Mouse (Mus musculus) cerebellum, adult 11 months (tissue): ENCODE measurements around the gene Cep95.

Source experiments
- DNase-seq: peaks from one replicate; pipeline ENCODE4 v3.0.0; 2022

The Cep95 gene

DNA sequence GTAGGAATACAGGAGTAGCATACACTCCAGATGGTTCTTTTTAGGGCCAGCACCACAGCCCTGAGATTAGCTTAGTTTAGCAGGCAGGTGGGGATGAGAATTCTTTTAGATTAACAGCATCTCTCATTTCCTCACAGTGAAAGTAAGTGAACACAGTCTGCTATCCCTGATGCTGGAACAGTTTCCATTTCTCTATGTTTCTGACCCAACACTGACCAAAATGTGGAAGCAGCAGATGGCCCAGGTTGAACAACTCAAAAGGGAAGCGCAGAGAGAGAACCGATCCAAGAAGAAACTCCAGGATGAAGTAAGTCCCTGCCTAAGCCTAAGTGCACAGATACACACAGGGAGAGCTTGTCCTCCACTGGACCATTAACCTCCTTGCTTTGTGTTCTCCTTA lies 26.3 kb downstream of the Cep95 start:
- peak; percentile 43 for DNase-seq

DNA sequence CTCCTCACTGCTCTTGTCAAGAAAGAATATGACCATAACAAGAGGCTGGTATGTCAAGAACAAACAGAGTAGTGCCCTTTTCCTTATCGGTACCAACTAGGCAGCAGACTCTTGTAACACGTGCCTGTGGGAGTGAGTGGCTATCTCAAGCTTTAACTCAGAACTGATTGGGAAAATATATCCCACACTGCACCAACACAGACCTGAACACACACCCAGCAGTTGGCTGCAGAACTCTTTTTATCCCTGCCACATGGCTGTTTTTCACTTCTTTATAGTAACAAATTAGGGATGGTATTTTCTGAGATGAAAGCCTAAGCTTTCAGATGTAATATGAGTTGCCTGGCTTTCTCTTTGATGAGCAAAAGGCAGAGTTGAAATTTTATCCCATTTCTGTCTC lies 26.7 kb downstream of the Cep95 start:
- DNase-seq = no peak

DNA sequence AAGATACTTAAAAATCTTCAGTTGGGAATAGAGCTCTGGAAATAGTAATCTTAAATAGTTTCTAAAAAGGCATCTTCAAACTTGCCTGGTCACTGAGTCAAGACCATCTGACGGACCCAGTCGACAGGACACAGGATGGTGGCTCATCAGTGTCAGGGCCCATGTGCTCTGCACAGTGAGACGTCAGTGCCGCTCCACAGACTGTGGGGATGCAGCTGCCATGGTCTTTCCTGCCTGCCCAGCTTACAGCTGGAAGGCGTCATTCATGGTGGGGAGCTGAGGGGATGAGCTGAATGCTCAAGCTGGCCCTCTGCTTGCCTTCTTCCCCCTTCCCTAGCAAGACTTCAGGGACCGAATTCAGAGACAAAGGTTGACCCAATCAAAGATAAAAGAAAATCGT lies 27.3 kb downstream of the Cep95 start:
- DNase-seq = no peak

DNA sequence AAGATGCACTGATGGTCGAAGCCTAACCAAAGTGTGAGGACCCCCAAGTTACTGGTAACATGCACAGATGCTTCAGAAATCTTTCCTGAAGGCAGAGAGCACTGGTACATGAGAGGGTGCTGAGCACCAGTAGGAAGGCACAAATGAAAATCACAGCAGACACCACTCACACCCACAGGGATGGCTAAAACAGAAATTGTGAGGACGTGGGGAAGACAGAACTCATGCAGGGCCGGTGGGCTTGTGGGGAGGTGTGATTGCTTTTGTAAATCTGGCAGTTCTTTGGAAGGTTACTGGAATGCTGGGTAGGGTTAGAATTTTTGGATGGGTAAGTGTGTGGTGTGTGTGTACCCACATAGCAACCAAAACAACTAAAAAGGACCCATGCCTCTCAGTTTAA lies 28.1 kb downstream of the Cep95 start:
- no peak for DNase-seq

DNA sequence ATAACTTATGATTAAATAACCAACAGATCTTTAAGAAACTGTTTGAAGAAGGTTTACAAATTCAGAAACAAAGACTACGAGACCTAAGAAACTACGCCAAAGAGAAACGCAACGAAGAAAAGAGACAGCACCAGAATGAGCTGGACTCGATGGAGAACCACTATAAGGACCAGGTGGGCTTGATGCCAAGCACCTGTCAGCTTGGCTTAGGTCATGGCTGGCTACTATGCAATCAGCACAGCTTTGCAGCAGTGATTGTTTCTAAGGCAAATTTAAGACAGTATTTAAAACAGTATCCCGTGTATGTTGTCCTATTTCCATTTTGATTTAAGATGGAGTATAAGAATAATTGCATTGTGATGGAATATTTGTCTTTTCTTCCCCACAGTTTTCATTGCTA lies 28.8 kb downstream of the Cep95 start:
- DNase-seq = peak; percentile 78

DNA sequence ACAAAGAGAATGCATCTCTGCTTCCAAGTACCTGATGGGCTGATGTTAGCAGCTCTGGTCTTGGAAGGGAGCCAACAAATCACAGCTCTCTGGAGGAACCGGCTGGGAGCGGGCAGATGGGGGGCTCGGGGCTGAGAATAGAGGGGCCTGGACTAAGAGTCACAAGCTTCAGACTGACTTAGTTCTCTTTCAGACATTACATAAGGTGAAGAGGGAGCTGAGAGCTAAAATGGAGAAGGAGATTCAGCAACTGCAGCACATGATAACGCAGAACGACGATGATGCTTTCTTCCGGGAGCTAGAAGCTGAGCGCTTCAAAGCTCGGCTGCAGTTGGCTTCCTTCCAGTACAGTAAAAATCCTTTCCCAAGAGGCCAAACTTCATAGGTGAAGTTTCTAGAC lies 29.3 kb downstream of the Cep95 start:
- DNase-seq = no peak

DNA sequence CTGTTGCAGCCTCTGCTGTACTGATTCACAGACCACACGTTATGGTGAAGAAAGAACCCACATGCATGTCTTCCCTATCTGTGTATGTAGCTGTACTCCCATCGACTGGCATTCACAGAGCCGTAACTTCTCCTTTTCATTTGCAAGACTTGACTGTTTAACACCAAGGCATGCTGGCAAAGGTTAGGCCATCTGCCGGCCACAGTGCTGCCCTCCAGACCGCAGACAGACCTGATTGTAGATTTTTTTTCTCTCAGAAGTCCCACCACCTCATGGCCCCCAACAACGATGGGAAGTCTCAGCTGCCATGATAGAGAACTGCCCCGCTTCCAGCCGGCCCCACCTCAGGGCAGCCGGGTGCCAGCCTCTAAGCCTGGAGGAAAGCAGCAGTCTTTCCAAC lies 30.5 kb downstream of the Cep95 start:
- no peak for DNase-seq

DNA sequence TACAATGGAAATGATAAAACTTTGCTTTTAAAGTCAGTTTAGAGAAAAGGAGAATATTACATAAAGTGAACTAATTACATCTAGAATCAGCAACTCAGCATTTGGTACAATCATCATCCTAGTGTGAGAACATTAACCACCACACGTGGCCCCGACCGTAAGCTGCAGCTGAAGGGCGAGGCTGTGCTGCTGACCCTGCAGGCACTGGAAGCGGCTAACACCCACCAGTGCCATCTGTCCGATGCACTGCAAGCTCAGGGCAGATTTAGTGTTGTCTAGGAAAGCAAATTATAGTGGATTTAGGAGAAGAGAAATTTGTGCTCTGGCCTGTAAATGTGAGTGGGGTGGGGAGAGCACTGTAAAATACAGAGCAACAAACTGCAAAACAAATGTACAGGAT lies 31.2 kb downstream of the Cep95 start:
- DNase-seq = no peak

DNA sequence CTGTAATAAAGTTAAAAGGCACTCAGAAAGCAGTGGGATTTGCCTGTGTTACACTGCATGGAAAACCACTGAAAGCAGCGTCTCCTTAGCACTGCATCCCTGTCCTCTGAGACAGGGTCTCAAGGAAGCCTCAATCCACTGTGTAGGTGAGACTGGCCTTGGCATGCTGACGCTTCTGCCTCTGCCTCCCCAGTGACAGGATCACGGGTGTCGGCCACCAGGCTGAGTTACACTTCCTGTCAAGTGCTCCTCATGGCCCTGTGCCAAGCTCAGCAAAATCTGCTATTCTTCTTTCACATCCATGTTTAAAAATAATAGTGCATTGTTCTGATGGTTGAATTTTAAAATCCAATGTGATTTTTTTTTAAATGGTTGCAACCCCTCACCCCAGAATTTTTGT lies 31.9 kb downstream of the Cep95 start:
- peak; percentile 54 for DNase-seq

DNA sequence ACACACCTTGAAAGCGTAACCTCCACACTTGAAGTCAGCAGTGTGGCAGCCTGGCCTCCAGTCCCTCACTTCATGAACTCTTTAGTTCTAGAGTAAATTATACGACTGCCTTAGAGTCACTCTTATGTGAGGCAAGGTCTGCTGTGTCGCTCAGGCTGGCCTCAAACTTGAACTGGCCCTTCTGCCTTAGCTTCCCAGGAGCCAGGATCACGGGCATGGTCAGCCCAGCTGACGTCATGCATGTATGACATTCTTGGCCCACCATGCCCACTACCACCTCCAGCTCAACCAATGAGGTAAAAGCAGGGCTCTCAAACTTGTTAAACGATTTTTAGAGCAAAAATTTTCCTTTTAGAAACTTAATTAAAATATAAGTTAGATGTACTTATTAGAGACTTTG lies 32.3 kb downstream of the Cep95 start:
- no peak for DNase-seq

DNA sequence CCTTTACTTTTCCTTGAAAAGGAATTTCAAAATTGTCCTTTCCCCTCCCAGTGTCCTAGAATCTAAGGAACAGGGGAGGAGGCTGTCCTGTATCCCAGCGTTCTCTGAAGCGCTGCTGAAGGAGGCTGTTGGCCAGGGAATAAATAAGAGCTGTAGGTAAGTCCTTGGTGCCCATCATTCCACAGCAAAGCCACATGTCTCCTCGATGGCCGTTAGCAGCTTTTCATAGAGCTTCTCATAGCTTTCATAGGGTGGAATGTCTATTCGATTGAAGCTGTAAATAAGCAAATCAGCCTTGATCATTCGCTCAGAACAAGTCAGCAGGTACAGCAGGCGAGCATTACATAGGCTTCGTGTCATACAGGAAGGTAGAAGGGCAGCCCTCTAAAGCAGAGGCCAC lies 33.4 kb downstream of the Cep95 start:
- no peak for DNase-seq

DNA sequence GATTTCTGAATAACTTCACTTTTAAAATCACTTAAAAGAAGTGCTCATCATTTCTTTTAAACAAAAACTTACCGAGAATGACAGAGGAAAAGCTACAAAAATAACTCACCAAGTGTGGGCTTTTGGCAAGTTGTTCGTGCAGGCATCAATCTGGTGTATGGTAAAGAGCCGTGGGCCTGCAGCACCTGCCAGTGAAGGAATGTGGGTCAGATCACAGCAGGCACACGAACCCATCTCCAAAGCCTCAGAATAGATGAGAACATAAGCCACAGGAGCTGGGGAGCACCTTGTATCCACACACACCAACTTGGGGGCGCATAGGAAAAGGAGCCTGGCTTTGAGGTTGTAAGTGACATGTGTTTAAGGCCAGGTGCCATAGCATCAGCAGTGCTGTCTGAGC lies 33.9 kb downstream of the Cep95 start:
- peak; percentile 90 for DNase-seq

DNA sequence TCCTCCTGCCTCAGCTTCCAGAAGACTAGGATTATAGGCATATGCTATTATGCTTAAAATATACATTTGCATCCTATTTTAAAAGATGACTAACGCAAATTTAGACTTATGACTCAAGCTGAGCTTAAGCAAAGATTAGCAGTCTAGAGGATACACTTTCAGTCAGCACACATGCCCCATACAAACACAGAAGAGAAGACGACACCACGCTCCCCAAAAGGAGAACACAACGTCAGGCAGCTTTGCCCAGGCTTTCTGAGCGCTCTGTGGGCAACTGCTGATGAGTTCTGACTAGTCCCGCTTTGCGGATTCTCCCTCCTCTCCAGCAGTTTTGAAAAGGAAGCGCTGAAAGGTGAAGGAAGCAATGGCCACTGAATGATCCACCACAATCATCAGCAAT lies 34.7 kb downstream of the Cep95 start:
- no peak for DNase-seq

DNA sequence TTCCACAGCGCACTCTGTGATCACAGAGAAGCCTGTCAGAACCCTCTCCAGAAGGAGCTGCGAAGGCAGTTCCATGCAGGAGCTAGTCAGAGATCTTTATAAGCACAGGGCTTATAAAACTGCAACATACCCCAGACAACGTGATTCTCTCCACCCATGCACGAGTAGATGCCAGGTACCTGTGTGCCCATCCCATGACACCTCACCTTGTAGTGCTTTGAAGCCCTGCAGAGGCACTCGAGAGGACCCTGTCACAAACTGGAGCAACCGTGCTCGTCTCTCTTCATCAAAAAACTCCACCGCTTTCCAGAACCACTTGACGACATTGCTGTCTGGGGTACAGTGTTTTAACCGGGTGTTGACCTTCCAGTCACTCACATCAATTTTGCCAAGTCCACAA lies 35.4 kb downstream of the Cep95 start:
- no peak for DNase-seq

DNA sequence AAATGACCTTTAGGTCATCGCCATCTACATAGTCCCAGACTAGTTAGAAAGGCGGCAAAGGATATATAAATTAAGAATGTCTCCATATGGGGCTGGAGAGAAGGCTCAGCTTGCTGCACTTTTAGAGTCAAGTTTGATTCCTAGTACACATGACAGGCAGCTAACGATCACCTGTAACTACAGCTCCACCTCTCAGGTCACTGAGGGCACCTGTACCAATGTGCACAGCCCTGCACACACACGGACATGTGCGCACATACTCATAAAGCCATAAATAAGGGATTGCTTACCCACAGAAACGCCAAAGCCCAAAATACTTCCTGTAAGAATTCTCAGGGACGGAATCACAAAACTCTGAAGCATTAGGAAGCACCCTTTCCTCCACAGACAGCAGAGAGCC lies 39.0 kb downstream of the Cep95 start:
- DNase-seq = no peak

DNA sequence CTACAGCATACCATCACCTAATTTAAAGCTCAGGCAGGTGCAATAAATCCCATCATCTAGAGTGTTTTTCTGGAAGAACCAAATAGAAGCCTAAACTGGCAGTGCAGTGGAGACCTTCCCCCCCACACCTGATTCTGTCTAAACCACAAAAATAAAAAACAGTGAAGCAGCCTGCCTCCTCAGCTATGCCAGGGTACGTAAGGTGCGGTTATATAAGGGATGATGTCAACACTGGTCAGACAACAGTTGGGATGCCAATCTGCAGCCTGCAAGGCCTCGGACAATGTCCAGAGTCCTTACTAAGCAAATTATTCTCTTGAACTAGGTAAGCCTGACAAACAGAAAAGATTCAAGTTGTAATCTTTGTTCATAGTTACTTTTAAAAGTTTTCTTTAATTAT lies 53.0 kb downstream of the Cep95 start:
- DNase-seq = no peak

DNA sequence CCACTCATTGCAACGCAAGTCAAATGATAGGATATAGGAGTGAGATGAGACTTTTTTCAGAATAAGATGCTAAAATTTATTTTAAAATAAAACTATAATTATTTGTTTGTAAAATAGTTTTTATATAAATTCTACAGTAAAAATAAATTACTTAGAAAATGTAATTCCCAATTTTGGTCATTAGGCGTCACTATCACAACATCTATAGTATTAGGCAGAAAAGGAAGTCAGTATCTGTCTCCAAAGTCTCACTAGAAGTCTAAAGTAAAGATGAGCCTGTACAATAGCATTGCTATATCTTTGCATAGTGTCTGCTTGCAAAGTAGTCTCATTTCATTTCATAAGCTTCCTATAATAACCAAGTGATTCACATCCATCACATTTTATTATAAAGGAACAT lies 62.4 kb downstream of the Cep95 start:
- DNase-seq = no peak
